Mouse (Mus musculus) hindbrain, embryonic 13.5 days (tissue): ENCODE measurements around the gene Nudc. TPM values are rescaled to one million over a fixed set of nuclear protein-coding genes. Genes with fewer than 3 reads are reported as not detected.

ENCODE experiments used
- ATAC-seq: fragments of 200-750 bp; cut with Nextera tagmentation; 2 replicates; pipeline ENCODE4 v1.8.0; 2017; ENCODE audit warnings: moderate TSS enrichment; ENCODE audit not compliant: low FRiP score
- H3K27ac ChIP-seq: fragments of 300-500 bp; sonication (generic); 2 replicates; pipeline ENCODE4 v1.5.1; 2015; ENCODE audit warnings: inconsistent platforms, mild to moderate bottlenecking, moderate library complexity
- H3K27me3 ChIP-seq: fragments of 300-500 bp; sonication (generic); 2 replicates; pipeline ENCODE4 v1.6.1; 2015; ENCODE audit warnings: mild to moderate bottlenecking, inconsistent platforms
- H3K36me3 ChIP-seq: fragments of 300-500 bp; sonication (generic); 2 replicates; pipeline ENCODE4 v1.6.1; 2015; ENCODE audit warnings: mild to moderate bottlenecking, inconsistent platforms
- H3K4me1 ChIP-seq: fragments of 300-500 bp; sonication (generic); replicated peaks from 2 replicates; pipeline ENCODE4 v1.6.1; 2015; ENCODE audit warnings: inconsistent platforms
- H3K4me2 ChIP-seq: fragments of 300-500 bp; sonication (generic); 2 replicates; pipeline ENCODE4 v1.6.1; 2015; ENCODE audit warnings: inconsistent platforms, mild to moderate bottlenecking, moderate library complexity
- H3K4me3 ChIP-seq: fragments of 300-500 bp; sonication (generic); 2 replicates; pipeline ENCODE4 v1.5.1; 2015; ENCODE audit warnings: mild to moderate bottlenecking, inconsistent platforms
- H3K9ac ChIP-seq: fragments of 300-500 bp; sonication (generic); 2 replicates; pipeline ENCODE4 v1.6.1; 2015; ENCODE audit warnings: mild to moderate bottlenecking, inconsistent platforms
- H3K9me3 ChIP-seq: fragments of 300-500 bp; sonication (generic); 2 replicates; pipeline ENCODE4 v1.6.1; 2016; ENCODE audit warnings: inconsistent platforms
- WGBS: fragments of 180-500 bp; shearing (Covaris S2); methylation state at CpG from one replicate; pipeline ENCODE4 v1.1.7; 2015; 5-methylcytosine and 5-hydroxymethylcytosine counted together
- polyA plus RNA-seq: library from polyadenylated mRNA; unstranded; fragments of >200 nt; fragmentation: Nextera tagmentation; extraction: Ambion mirVana; gene quantifications from 2 replicates; pipeline ENCODE4 v1.2.1, GENCODE M21; 2015

The Nudc gene
- polyA plus RNA-seq, 1 experiment from 2014 or later, result 265 TPM

DNA sequence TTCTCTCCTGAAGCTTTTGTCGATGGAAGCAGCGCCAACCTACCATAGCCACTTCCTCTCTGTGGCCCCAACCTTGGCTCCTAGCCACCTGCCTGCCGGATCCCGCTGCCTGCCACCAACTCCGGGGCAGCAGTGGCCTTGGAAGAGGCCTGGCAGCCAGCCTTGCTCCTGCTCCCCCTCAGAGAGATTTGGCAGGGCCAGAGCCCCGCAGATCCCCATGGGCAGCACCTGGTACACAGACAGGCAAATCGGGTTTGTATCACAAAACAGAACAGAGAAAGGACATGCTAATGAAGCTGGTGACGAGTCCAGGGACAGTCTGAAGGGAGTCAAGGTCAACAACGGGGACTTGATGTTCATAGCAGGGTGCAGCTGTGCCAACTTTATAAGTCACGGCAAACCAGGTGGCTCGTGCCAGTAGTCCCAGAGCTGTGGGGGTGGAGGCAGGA lies 17.4 kb upstream of the Nudc start:
- no peaks in the 10 kb centered on the region for H3K4me1 ChIP-seq
- H3K27me3 ChIP-seq, result no peaks in the 10 kb centered on the region
- ATAC-seq, result no peak
- H3K36me3 ChIP-seq, result no peaks in the 10 kb centered on the region
- no peak overlapping the region for H3K4me2 ChIP-seq
- H3K4me3 ChIP-seq, result no peak overlapping the region
- no peaks in the 10 kb centered on the region for H3K9me3 ChIP-seq
- H3K27ac ChIP-seq, result no peak overlapping the region
- H3K9ac ChIP-seq, result no peak overlapping the region
- 75% methylated on average over 11 of the region's 11 CpGs for WGBS

DNA sequence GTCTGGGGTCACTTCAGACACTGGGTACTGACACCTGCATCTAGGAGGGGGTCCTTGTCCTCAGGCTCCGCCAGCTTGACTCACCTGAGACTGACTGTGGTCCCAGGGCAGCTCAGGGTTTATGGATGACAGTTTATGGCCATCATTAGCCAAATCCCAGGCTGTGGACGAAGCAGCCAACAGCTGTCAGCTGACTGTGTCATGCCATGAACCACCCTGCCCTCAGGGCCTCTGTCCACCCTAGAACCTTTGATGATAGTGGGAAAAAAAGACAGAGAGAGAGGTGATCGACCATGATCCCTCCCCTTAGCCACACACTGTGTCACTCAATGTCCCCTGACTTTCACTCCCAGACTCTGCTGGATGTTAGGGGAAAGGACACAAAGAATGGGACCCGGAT lies 15.8 kb upstream of the Nudc start:
- Histone ChIP-seq H3K36me3 (no peaks in the 10 kb centered on the region), H3K27me3 (no peaks in the 10 kb centered on the region), H3K9ac (no peak overlapping the region), H3K4me2 (no peak overlapping the region), H3K4me1 (no peaks in the 10 kb centered on the region), H3K9me3 (no peaks in the 10 kb centered on the region), H3K27ac (no peak overlapping the region), H3K4me3 (no peak overlapping the region)
- no peak for ATAC-seq
- 79% methylated on average over 4 of the region's 4 CpGs for WGBS

DNA sequence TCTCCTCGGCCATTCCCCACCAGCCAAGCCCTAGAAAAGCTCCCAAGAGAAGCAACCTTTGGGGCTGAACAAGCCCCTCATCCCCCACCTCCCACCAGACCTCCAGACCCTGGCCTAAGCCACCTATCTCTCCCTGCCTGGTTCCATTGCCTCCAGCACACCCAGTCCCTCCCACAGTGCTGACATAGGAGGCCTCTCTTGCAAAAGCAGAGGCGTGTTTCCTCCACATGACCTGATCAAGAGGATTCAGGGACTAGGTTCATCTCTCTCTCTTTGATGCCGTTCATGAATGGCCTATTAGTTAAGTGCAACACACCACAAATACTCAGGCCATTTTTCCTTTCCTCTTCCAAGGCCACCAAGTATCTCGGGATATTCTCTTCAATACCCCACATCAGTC lies 14.1 kb upstream of the Nudc start:
- no peak for ATAC-seq
- H3K4me2 ChIP-seq, result no peak overlapping the region

DNA sequence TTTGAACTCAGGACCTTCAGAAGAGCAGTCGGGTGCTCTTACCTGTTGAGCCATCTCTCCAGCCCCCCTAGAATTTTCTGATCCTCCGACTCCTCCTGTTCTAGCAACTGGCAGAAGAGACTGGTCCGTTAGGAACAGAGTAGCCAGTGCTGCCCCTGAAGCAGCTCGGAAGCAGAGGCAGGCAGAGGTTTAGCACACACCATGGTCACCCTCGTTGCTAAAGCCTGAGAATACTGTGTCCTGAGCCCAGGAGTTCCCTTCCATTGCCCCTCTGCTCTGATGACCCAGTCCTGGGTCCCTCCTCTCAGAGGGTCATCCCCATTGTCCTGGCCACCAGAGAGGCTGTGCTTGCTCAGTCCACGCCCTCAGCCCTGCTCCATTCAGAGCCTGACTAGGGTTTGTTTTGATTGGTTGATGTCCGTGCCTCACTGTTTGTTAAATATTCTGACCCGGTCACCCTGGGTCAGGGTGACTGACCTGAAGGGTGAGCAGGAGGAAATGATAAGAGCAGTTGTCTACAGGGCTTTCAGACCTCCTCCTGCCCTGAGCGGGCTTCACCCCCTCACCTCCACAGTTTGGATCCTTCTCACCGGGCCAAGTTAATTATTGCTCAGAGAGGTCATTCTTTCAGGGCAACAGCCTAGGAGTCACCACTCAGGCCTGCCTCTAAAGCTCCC lies 11.4 kb upstream of the Nudc start:
- no peak for ATAC-seq
- Histone ChIP-seq H3K27me3 (peaks cover 6% of the 10 kb centered on the region; the same call in 1 of the 2 replicates), H3K36me3 (no peaks in the 10 kb centered on the region), H3K27ac (no peak overlapping the region), H3K4me2 (no peak overlapping the region), H3K9me3 (no peaks in the 10 kb centered on the region), H3K9ac (no peak overlapping the region), H3K4me1 (no peaks in the 10 kb centered on the region), H3K4me3 (no peak overlapping the region)
- WGBS, result 26% methylated on average over 10 of the region's 10 CpGs

More for the DNA sequence above, 14.1 kb upstream of the Nudc start:
- Histone ChIP-seq H3K4me3 (no peak overlapping the region), H3K27ac (no peak overlapping the region), H3K27me3 (no peaks in the 10 kb centered on the region), H3K9ac (no peak overlapping the region), H3K36me3 (no peaks in the 10 kb centered on the region), H3K9me3 (no peaks in the 10 kb centered on the region), H3K4me1 (no peaks in the 10 kb centered on the region)
- 76% methylated on average over 4 of the region's 4 CpGs for whole genome bisulfite sequencing

DNA sequence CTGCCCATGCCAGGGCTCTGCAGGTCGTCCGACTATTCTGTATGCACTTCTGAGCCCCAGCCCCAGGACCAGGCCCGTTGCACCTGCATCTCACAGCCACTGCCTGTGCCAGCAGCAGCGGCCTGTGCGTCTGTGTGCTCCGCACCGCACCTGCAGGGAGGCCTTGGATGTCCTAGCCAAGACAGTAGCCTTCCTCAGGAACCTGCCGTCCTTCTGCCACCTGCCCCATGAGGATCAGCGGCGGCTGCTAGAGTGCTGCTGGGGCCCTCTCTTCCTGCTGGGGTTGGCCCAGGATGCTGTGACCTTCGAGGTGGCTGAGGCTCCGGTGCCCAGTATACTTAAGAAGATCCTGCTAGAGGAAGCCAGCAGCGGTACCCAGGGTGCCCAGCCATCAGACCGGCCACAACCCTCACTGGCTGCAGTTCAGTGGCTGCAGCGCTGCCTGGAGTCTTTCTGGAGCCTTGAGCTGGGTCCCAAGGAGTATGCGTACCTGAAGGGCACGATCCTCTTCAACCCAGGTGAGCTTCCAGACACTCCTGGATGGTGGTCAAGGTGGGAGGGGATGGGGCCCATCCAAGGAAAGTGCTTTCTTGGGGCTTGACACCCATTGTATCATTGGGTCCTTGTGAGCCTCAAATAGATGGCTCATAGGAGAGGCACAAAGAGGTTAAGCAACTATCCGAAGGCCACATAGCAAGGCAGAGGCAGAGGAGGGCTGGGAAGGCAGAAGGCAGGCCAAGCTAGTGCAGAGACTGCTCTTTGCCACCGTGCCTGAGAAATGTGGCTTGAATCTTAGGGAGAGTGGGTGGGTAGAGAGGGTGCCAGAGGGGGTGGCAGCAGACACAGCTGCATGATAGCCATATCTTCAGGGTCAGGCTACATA lies 7.9 kb upstream of the Nudc start:
- no peaks in the 10 kb centered on the region for H3K9me3 ChIP-seq
- H3K4me1 ChIP-seq, result no peaks in the 10 kb centered on the region
- no peak overlapping the region for H3K4me3 ChIP-seq
- no peak overlapping the region for H3K9ac ChIP-seq
- ATAC-seq, result no peak
- H3K36me3 ChIP-seq, result no peaks in the 10 kb centered on the region
- no peak overlapping the region for H3K27ac ChIP-seq
- WGBS, result 79% methylated on average over 19 of the region's 19 CpGs
- peaks cover 20% of the 10 kb centered on the region; the same call in 1 of the 2 replicates for H3K27me3 ChIP-seq
- no peak overlapping the region for H3K4me2 ChIP-seq

DNA sequence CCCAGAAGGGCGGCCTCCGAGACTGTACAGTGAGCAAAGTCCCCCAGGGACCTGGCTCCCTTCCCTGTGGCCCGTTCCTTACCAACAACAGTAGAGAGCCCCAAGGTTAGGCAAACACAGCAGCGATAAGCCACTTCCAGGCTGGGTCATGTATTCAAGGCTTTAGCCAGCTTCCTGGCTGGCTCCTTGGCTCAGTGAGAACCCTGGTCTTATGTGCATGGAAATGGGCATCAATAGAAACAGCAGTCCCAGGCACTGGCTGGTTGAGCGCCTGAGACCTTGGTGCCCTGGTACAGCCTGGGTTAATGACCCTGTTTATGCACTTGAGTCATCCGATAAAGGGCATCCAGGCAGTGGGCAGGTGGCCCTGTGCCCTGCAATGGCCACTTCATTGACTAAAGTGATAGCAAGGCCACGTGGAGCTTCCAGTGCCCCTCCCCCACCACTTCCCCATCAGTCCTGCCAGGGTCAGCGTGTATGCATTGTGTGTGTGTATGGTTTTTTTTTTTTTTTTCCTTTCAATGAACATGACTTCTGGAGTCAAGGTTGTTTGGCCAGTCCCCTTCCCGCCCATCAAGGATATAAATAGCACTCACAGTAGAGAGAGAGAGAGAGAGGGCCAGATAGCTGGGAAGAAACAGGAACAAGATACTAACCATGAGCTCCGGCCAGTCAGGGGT lies 7.1 kb upstream of the Nudc start, which contains the start of gene Nr0b2:
Nr0b2 (plus strand) TSS at position 609 of the 680 bp plus-strand sequence.
- no peak within 1 kb of the TSS for H3K9ac ChIP-seq
- WGBS, result 73% methylated on average over 10 of the region's 10 CpGs
- no peak for ATAC-seq
- H3K27me3 ChIP-seq, result peaks cover 20% of the 10 kb centered on the region; the same call in 1 of the 2 replicates
- H3K4me3 ChIP-seq, result no peak within 1 kb of the TSS
- H3K4me2 ChIP-seq, result no peak within 1 kb of the TSS
- no peaks in the 10 kb centered on the region for H3K9me3 ChIP-seq
- no peaks in the 10 kb centered on the region for H3K36me3 ChIP-seq
- H3K4me1 ChIP-seq, result no peaks in the 10 kb centered on the region
- no peak within 1 kb of the TSS for H3K27ac ChIP-seq

DNA sequence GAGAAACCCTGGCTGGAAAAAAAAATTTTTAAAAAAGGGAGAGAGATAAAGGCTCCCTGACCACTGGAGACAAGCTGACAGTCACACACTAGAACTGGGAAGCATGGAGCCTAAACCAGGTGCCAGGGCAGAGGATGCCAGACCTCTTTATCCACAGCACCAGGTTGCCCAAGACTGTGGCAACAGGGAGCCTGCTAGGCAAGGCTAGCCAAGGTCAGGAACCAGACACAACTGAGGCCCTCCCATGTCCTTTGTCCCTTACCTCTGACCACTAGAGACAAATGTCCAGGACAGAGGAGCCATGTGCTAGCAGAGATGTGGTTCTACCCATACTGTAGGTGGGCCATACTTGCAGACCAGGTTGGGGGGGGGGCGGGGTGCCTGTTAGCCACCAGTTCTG lies 6.2 kb upstream of the Nudc start:
- H3K27me3 ChIP-seq, result peaks cover 20% of the 10 kb centered on the region; the same call in 1 of the 2 replicates
- no peak for ATAC-seq
- H3K9me3 ChIP-seq, result no peaks in the 10 kb centered on the region
- H3K27ac ChIP-seq, result no peak overlapping the region
- no peak overlapping the region for H3K9ac ChIP-seq
- no peaks in the 10 kb centered on the region for H3K36me3 ChIP-seq
- H3K4me3 ChIP-seq, result no peak overlapping the region
- WGBS, result 81% methylated on average over 1 of the region's 1 CpGs
- H3K4me2 ChIP-seq, result no peak overlapping the region
- no peaks in the 10 kb centered on the region for H3K4me1 ChIP-seq

DNA sequence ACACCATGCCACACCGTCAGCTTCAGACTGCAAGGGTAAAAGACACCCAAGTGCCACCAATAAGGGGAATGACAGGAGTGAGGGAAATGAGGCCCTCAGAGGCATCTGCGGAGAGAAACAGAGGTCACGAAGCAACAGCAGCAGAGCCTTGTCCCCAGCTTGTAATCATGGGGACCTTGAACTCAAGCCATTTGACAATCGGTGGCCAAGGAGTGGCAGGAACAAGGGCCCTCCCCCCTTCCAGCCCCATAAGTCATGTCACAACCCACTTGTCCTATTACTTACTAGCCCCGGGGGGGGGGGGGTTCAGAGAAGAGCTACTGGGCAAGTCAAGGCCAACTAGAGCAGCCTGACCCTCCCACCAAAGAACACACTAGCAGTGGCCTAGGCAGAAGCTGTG lies 9.1 kb downstream of the Nudc start:
- H3K9ac ChIP-seq, result no peak overlapping the region
- no peaks in the 10 kb centered on the region for H3K9me3 ChIP-seq
- no peak overlapping the region for H3K4me3 ChIP-seq
- no peak overlapping the region for H3K27ac ChIP-seq
- no peak overlapping the region for H3K4me2 ChIP-seq
- no peak for ATAC-seq
- H3K27me3 ChIP-seq, result no peaks in the 10 kb centered on the region
- 96% methylated on average over 5 of the region's 5 CpGs for WGBS
- no peaks in the 10 kb centered on the region for H3K4me1 ChIP-seq
- H3K36me3 ChIP-seq, result peaks cover 98% of the 10 kb centered on the region

DNA sequence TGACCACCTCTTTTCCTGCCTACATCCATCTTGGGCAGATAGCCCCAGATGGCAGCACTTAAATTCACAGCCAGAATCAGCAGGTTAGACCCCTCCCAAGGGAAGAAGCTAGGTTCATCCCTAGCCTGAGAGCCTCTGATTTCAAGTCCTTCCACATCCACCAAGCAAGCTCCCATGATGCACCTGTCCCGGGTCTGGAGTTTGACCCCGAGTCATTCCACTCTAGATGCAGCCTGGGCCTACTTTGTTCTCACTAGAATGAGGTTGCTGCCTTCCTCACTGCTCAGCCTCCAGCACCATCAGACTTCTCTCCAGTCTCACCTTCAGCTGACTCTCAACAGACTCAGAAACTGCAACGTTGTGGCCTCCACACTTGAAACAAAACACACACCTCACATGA lies 9.7 kb downstream of the Nudc start:
- no peak for ATAC-seq
- Histone ChIP-seq H3K4me3 (no peak overlapping the region), H3K27ac (no peak overlapping the region), H3K36me3 (peaks cover 98% of the 10 kb centered on the region), H3K4me1 (no peaks in the 10 kb centered on the region), H3K4me2 (no peak overlapping the region), H3K9me3 (no peaks in the 10 kb centered on the region), H3K27me3 (no peaks in the 10 kb centered on the region), H3K9ac (no peak overlapping the region)
- WGBS, result 93% methylated on average over 3 of the region's 3 CpGs

DNA sequence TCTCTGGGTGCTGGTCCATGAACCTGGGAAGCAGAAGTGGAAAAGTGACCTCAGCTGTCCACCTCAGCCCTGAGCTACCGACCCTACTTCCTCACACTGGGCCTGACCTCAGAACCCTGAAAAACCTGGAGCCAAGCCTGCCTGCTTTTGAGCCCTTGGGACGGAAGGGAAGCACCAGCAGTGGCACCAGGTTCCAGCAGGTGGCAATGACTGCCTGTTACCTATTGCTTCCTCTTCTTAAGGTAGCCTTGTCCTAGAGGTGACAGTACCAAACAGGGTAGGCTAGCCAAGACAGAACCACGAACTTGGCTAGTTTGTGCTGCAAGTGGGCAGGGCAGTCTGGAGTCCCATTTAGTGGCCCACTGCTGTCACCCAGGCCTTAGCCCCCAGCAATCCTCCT lies 13.0 kb downstream of the Nudc start:
- peaks cover 97% of the 10 kb centered on the region for H3K36me3 ChIP-seq
- H3K27me3 ChIP-seq, result no peaks in the 10 kb centered on the region
- H3K4me1 ChIP-seq, result no peaks in the 10 kb centered on the region
- 84% methylated on average over 3 of the region's 3 CpGs for WGBS
- no peaks in the 10 kb centered on the region for H3K9me3 ChIP-seq
- ATAC-seq, result no peak
- H3K4me3 ChIP-seq, result no peak overlapping the region
- no peak overlapping the region for H3K9ac ChIP-seq
- no peak overlapping the region for H3K27ac ChIP-seq
- no peak overlapping the region for H3K4me2 ChIP-seq

DNA sequence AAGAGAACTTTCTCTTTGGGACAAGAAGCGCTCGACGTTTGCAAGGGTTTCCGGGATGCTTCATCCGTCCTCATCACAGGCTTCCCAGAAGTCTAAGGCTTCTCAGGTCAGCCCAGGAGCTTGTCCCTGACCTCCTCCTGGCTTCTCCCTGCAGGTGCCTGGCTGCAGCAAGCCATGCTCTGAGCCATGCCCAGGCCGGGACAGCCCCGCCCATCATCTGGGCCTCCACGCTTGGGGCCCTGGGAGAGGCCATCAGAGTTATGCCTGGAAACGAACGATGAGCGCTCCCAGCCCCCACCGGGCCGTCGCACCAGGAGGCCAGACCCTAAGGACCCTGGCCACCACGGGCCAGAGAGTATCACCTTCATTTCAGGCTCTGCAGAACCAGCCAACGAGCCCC lies 18.0 kb downstream of the Nudc start:
- H3K9ac ChIP-seq, result no peak overlapping the region
- H3K36me3 ChIP-seq, result peaks cover 53% of the 10 kb centered on the region
- ATAC-seq, result no peak
- H3K4me1 ChIP-seq, result no peaks in the 10 kb centered on the region
- WGBS, result 82% methylated on average over 16 of the region's 16 CpGs
- no peak overlapping the region for H3K27ac ChIP-seq
- no peaks in the 10 kb centered on the region for H3K9me3 ChIP-seq
- no peak overlapping the region for H3K4me2 ChIP-seq
- H3K4me3 ChIP-seq, result no peak overlapping the region
- H3K27me3 ChIP-seq, result no peaks in the 10 kb centered on the region

DNA sequence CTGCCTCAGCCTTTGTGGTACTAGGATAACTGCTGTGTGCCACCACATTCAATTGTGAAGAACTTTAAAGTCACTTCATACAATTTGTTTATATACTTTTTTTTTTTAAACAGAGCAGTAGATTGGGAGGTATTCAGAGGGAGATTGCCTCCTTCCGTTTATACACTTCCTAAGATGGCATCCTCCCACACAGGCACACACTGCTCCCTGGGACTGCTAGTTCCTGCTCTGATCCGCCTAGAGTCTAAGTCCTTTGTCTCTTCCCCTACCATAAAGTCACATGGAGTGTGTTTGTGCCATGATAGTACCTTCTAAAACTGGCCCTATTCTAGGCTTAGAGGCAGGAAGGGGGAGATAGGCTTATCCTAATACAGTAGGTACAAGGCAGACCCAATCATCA lies 24.3 kb downstream of the Nudc start:
- 82% methylated on average over 2 of the region's 2 CpGs for WGBS
- Histone ChIP-seq H3K27ac (no peak overlapping the region), H3K4me2 (no peak overlapping the region), H3K4me1 (peaks cover 8% of the 10 kb centered on the region), H3K9ac (no peak overlapping the region), H3K36me3 (peaks cover 3% of the 10 kb centered on the region; the same call in 1 of the 2 replicates), H3K4me3 (no peak overlapping the region), H3K9me3 (no peaks in the 10 kb centered on the region), H3K27me3 (peaks cover 52% of the 10 kb centered on the region)
- no peak for ATAC-seq
